Mouse (Mus musculus) v-Abl transformed pro-B cells (cell line): ENCODE results near the gene Vmn2r12.
"Not testable (repeated sequence)": the region's sequence is repeated elsewhere in the genome, so short reads cannot be mapped to it uniquely, and the experiment has no call there.

ENCODE experiments used
- in situ Hi-C, 2 experiments: fragments of 400-800 bp; cut with MboI; formaldehyde crosslinking; loops; one replicate each; pipeline ENCODE4 v1.15.1; 2025; ENCODE audit not compliant: unreplicated experiment in 2 of 2

Vmn2r12 gene

DNA sequence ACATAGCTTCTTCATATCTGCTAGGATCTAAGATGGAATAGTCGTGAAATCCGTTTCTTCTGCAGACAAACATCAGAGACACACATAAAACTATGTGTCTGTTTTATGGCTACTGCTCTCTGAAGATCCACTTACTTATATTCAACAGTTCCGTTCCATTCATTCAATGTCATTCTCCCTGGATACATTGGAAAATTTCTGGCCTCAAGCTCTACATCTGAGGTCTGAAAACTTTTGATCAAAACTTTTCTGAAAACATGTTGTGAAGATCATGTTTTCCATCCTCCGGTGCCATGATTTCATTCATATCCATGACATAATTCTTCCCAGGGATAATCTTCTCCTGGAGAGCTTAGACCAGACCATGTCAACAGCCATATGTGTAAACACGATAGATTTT lies at the start of gene Vmn2r12:
TSS of gene Vmn2r12 (minus strand) at position 101 of the 400 bp plus-strand sequence.
- in situ Hi-C loops: not testable (repeated sequence)

DNA sequence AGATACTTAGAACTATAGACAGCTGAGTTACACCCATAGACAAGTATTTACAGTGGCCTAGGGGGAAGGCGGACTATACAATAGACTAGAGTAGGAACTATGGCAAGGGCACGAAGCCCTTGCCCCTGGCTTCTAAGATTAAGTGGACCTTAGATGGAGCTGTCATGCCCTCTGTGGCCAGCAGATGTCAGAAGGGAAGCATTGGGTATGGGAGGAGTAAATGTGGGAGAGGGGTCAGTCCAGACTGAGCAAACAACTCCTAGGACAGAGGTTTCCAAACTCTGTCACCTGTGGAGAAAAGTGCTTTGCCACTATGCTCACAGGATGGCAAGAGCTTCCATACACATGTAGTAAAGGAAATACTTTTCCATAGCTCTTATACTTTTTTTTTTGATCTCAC lies 41.8 kb upstream of the Vmn2r12 start:
- in situ Hi-C loops: no loop called here

DNA sequence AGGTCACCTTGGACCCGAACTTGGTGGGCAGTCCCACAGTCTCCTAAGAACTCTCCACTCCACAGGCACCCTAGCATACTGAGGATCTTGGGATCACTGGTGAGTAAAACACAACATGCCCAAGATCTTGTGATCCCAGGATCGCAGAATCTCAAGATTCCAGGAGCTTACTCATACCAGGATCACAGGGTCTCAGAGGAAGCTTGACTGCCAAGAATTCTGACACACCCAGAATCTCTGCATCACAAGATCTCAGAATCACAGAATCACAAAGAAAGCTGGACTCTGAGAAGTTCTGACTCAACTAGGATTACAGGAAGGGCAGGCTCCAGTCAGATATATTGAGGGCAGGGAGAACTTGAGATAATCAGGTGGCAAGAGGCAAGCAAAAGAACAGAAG lies 39.0 kb upstream of the Vmn2r12 start:
- in situ Hi-C loops: no loop called here

DNA sequence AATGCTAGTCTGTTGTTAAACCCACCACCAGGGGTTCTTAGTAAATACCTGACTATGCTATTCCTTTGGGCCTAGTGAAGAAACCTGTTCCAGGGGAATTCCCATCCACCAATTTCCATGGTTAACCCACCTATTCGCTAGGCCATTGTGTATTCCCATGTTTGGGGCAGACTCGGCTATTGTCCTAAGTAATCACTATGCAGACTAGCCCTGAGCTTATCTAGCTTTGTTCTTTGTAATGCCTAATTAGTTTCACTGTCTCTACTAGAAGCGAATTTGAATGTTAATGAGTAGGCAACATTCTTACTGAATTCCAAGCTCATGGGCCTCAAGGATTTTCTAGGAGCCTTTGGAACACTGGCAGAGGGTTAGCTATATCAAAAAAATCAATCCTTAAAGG lies 1.3 kb downstream of the Vmn2r12 start:
- in situ Hi-C loops: not testable (repeated sequence)

DNA sequence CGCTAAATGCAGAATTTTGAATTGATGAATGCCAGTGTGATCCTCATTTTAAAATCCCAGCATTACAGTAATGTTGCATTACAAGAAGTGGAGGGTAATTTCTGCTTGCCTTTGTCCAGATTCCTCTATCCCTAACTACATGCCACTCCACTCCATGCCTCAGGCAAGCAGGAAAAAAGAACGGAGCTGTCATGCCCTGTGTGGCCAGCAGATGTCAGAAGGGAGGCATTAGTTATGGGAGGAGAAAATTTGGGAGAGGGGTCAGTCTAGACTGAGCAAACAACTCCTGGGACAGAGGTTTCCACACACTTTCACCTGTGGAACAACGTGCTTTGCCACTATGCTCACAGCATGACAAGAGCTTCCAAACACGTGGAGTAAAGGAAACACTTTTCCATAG lies 25.7 kb downstream of the Vmn2r12 start:
- in situ Hi-C loops: not testable (repeated sequence)

DNA sequence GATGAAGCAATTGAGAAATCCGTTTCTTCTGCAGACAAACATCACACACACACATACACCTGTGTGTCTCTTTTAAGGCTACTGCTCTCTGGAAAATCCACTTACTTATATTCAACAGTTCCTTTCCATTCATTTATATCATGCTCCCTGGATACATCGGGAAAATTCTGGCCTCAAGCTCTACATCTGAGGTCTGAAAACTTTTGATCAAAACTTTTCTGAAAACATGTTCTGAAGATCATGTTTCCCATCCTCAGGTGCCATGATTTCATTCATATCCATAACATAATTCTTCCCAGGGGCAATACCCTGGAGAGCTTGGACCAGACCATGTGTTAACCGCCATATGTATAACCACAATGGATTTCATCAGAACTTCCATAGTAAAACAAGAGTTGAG lies 38.3 kb downstream of the Vmn2r12 start, which contains the start of gene Vmn2r11:
TSS of gene Vmn2r11 (minus strand) at position 101 of the 400 bp plus-strand sequence.
- in situ Hi-C loops: not testable (repeated sequence)

DNA sequence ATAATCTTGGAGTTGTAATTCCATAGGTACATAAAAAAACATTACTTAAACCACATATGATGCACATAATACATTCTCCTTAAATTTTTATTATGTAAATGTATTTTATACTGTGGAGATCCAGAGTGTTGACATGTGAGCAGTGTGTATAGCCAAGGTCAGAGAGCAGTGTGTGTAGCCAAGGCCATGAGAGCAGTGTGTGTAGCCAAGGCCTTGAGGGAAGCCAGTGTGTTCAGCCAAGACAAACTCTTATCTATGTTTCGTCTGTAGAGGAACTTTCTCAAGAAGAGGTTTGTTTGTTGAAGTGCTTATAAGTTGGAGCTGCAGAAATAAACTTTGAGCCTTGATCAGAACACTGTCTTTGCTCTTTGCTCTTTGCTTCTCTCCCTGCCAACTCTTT lies 42.5 kb downstream of the Vmn2r12 start:
- in situ Hi-C loops: no loop called here
